Mouse (Mus musculus): ENCODE data around the gene Dock3.

Gene Dock3

GRCm38 (mm10) chr9:106888346-106888745 is 343.4 kb downstream of the Dock3 start:
- no peak for DNase-seq (ENCODE audit: low read depth, low spot score)

GRCm38 (mm10) chr9:106886828-106887702 is 344.6 kb downstream of the Dock3 start, which contains the start of gene Rbm15b:
Gene Rbm15b (minus strand): TSS chr9:106887428.
- DNase-seq (ENCODE audit: low read depth, low spot score): peak; percentile 98

DNA sequence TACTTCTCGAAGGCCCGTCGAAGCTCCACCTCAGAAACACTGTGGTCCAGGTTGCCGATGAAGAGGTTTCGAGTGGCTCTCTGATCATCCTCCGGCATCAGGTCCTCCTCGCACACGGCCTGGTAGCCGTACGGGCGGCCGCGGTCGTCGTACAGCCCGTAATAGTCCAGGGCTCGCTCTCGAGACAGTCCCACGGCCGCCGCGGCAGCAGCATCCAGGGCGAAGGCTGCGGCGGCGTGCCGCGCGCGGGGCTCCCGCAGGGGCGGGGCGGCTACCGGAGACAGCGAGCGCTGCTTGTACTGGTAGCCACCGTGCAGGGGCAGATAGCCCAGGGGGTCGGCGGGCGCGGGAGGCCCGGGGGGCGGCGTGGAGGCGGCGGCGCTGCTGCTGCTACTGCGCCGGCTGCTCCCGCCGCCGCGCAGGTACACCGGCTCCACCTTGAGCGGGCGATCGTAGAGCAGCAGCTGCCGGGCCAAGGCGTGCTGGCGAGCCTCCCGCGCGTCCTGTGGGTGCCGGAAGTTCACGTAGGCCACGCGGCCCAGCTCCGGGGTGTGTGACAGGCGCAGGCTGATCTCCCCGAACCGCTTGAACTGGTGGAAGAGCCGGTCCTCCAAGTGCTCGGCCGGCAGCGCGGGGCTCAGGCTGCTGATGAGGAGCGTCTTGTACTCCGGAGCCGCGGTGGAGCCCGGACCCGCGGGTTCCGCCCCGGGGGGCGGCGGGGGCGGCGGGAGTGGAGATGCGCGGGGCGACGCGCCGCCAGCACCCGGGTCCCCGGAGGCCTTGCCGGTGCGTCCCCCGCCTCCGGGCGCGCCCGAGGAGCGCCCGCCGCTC is 345.6 kb downstream of the Dock3 start:
- no peak for DNase-seq (ENCODE audit: low read depth, low spot score)

- DNase-seq (ENCODE audit: low read depth, low spot score): no peak
Observed at GRCm38 (mm10) chr9:106884996-106885900, 346.5 kb downstream of the Dock3 start.

- no peak for DNase-seq (ENCODE audit: low read depth, low spot score)
Observed at GRCm38 (mm10) chr9:106884306-106884705, 347.4 kb downstream of the Dock3 start.

DNA sequence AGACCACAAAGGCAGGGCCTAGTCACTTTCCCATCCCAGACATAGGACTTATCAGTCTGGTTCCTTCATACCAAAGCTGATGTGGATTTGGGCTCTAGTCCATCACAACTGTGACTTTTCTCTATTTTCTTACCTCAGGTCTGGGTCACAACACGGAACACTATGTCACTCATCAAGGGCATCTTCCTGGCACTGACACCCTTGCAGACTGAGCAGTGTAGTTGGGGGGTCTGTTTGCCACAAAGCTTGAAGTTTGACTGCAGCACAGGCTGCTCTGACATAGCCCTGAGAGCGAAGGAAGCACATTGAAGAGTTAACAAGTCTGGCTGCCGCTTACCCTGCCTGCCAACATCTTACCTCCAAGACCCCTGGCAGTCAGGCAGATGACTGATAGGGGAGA is 348.6 kb downstream of the Dock3 start:
- no peak for DNase-seq (ENCODE audit: low read depth, low spot score)

GRCm38 (mm10) chr9:106882176-106882575 is 349.5 kb downstream of the Dock3 start:
- no peak for DNase-seq (ENCODE audit: low read depth, low spot score)

- no peak for DNase-seq (ENCODE audit: low read depth, low spot score)
Observed at GRCm38 (mm10) chr9:106881071-106881755, 350.5 kb downstream of the Dock3 start.

DNA sequence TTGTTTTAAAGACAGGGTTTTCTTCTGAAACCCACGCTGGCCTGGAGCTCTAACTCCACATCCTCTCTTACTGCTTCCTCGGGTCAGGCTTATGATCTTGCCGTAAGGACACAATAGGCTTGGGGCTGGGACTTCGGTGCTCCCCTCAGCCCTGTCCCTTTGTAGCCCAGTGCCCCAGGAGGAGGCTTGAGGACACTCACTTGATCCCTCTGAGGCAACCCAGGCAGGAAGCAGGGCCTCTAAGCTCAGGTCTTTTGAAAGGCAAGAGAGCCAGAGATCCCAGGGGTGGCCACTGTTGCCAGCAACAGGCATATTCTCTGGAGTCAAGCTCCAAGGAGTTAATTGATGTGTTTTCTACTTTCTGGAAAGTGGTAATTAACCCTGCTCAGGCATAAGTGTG is 352.2 kb downstream of the Dock3 start:
- no peak for DNase-seq (ENCODE audit: low read depth, low spot score)

DNA sequence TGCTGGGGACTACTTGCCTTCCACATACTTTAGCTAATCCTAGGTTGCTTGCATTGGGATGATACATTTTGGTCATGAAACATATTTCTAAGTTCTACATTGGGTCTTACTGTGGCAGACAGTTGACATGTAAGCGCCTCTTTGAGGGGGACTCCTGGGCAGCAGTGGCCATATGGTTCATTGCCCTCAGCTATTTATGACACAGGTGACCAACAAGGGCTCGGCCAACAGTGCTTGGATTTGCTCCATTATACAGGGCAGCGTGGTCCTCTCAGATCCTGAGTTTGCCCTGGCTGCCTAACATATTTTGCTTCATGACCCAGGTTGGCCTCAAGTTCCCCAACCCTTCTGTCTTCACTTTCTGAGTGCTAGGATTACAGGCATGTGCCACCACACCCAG is 355.0 kb downstream of the Dock3 start:
- DNase-seq (ENCODE audit: low read depth, low spot score): no peak

GRCm38 (mm10) chr9:106874216-106874615 is 357.5 kb downstream of the Dock3 start:
- no peak for DNase-seq (ENCODE audit: low read depth, low spot score)

DNA sequence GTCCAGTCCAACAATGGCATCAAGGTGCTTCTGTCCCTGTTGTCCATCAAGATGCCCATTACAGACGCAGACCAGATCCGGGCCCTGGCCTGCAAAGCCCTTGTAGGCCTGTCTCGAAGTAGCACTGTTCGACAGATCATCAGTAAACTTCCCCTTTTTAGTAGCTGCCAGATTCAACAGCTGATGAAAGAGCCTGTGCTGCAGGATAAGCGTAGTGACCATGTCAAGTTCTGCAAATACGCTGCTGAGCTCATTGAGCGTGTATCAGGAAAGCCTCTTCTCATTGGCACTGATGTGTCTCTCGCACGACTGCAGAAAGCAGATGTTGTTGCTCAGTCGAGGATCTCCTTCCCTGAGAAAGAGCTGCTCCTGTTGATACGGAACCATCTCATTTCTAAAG is 373.7 kb downstream of the Dock3 start:
- no peak for DNase-seq (ENCODE audit: low read depth, low spot score)

DNA sequence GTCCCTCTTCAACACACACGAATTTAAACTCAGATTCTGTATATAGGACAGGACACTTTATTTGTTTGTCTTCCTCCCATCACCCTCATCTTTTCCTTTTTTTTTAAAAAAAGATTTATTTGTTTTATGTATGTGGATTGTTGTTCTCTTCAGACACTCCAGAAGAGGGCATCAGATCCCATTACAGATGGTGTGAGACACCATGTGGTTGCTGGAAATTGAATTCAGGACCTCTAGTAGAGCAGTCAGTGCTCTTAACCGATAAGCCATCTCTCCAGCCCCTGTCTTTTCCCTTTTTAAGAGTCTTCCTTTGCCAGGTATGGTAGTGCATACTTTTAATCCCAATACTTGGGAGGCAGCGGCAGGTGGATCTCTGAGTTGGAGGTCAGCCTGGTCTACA is 375.0 kb downstream of the Dock3 start:
- DNase-seq (ENCODE audit: low read depth, low spot score): no peak
